Mouse (Mus musculus) megakaryocyte, adult 5-6 weeks (primary cell): ENCODE results near the gene Gm28053. TPM values are rescaled to one million over a fixed set of nuclear protein-coding genes. Genes with fewer than 3 reads are reported as not detected.

ENCODE experiments used
- total RNA-seq, 2 experiments: library from RNA; stranded (forward) in 1 of 2; stranded (reverse) in 1 of 2; fragments of 153-499, 151-499 nt in 1 of 2; fragments of 221-1000, 200-1000 nt in 1 of 2; gene quantifications; 2 replicates each; pipeline versions ENCODE4 v1.2.3 to v1.2.4; 2015 to 2017

Gene Gm28053
- total RNA-seq, 2 experiments from 2014 or later = 7.3 TPM; not detected in 1

Other genes with a start within 250 kb of the Gm28053 start
- gene Atp6v0e2, start 181.0 kb upstream of the Gm28053 start, total RNA-seq (2015) = not detected in 2 replicates
- gene Atp6v0e2, start 181.0 kb upstream of the Gm28053 start, total RNA-seq (2017) = 0.48 TPM in 1 of 2 replicates, not detected in the other
- 13.4 and 14.3 TPM in 2 replicates for gene Lrrc61, start 163.8 kb upstream of the Gm28053 start, total RNA-seq (2015)
- gene Lrrc61, start 163.8 kb upstream of the Gm28053 start, total RNA-seq (2017) = 9.7 and 11.3 TPM in 2 replicates
- 0.74 TPM in 1 of 2 replicates, not detected in the other for gene Rarres2, start 145.8 kb upstream of the Gm28053 start, total RNA-seq (2015)
- 0.15 and 0.94 TPM in 2 replicates for gene Rarres2, start 145.8 kb upstream of the Gm28053 start, total RNA-seq (2017)
- not detected in 2 replicates for gene Gm45021, start 129.0 kb upstream of the Gm28053 start, total RNA-seq (2015)
- not detected in 2 replicates for gene Gm45021, start 129.0 kb upstream of the Gm28053 start, total RNA-seq (2017)
- gene Repin1, start 124.7 kb upstream of the Gm28053 start, total RNA-seq (2015) = 1.8 and 2.7 TPM in 2 replicates
- 4.0 and 4.3 TPM in 2 replicates for gene Repin1, start 124.7 kb upstream of the Gm28053 start, total RNA-seq (2017)
- not detected in 2 replicates for gene Gm44965, start 124.7 kb upstream of the Gm28053 start, total RNA-seq (2015)
- gene Gm44965, start 124.7 kb upstream of the Gm28053 start, total RNA-seq (2017) = not detected in 2 replicates
- gene Zfp775, start 116.5 kb upstream of the Gm28053 start, total RNA-seq (2015) = 0.45 and 0.82 TPM in 2 replicates
- 1.8 and 6.3 TPM in 2 replicates for gene Zfp775, start 116.5 kb upstream of the Gm28053 start, total RNA-seq (2017)
- gene AI854703, start 91.8 kb upstream of the Gm28053 start, total RNA-seq (2015) = not detected in 2 replicates
- gene AI854703, start 91.8 kb upstream of the Gm28053 start, total RNA-seq (2017) = not detected in 2 replicates
- gene Gimap8, start 71.4 kb upstream of the Gm28053 start, total RNA-seq (2015) = 2.8 and 2.9 TPM in 2 replicates
- gene Gimap8, start 71.4 kb upstream of the Gm28053 start, total RNA-seq (2017) = 4.9 and 8.0 TPM in 2 replicates
- gene Gimap9, start 42.5 kb upstream of the Gm28053 start, total RNA-seq (2015) = 5.0 and 11.2 TPM in 2 replicates
- gene Gimap9, start 42.5 kb upstream of the Gm28053 start, total RNA-seq (2017) = 8.9 and 10.4 TPM in 2 replicates
- gene Gimap4, start 34.1 kb upstream of the Gm28053 start, total RNA-seq (2015) = 24.2 and 24.8 TPM in 2 replicates
- 46.0 and 76.0 TPM in 2 replicates for gene Gimap4, start 34.1 kb upstream of the Gm28053 start, total RNA-seq (2017)
- 6.2 and 10.6 TPM in 2 replicates for gene Gimap6, start 10.4 kb upstream of the Gm28053 start, total RNA-seq (2015)
- 15.7 and 23.1 TPM in 2 replicates for gene Gimap6, start 10.4 kb upstream of the Gm28053 start, total RNA-seq (2017)
- 1.5 and 3.5 TPM in 2 replicates for gene Gimap7, start within 50 bp of the Gm28053 start, total RNA-seq (2015)
- gene Gimap7, start within 50 bp of the Gm28053 start, total RNA-seq (2017) = 3.9 TPM in 2 replicates
- 5.0 and 5.8 TPM in 2 replicates for gene Gimap1, start 20.4 kb downstream of the Gm28053 start, total RNA-seq (2015)
- gene Gimap1, start 20.4 kb downstream of the Gm28053 start, total RNA-seq (2017) = 5.3 and 14.2 TPM in 2 replicates
- gene Gimap5, start 27.6 kb downstream of the Gm28053 start, total RNA-seq (2015) = 4.7 and 5.7 TPM in 2 replicates
- 4.5 and 11.2 TPM in 2 replicates for gene Gimap5, start 27.6 kb downstream of the Gm28053 start, total RNA-seq (2017)
- 5.3 and 9.4 TPM in 2 replicates for gene Gimap3, start 52.2 kb downstream of the Gm28053 start, total RNA-seq (2015)
- gene Gimap3, start 52.2 kb downstream of the Gm28053 start, total RNA-seq (2017) = 7.8 and 9.9 TPM in 2 replicates
- gene Tmem176a, start 122.3 kb downstream of the Gm28053 start, total RNA-seq (2015) = 33.4 and 35.5 TPM in 2 replicates
- gene Tmem176a, start 122.3 kb downstream of the Gm28053 start, total RNA-seq (2017) = 16.5 and 20.0 TPM in 2 replicates
- gene Tmem176b, start 122.9 kb downstream of the Gm28053 start, total RNA-seq (2015) = 74.3 and 79.2 TPM in 2 replicates
- 81.4 and 85.0 TPM in 2 replicates for gene Tmem176b, start 122.9 kb downstream of the Gm28053 start, total RNA-seq (2017)
- not detected in 2 replicates for gene Aoc1, start 154.3 kb downstream of the Gm28053 start, total RNA-seq (2015)
- gene Aoc1, start 154.3 kb downstream of the Gm28053 start, total RNA-seq (2017) = not detected in 2 replicates
- not detected in 2 replicates for gene 1600015I10Rik, start 211.3 kb downstream of the Gm28053 start, total RNA-seq (2015)
- gene 1600015I10Rik, start 211.3 kb downstream of the Gm28053 start, total RNA-seq (2017) = not detected in 2 replicates